Mouse (Mus musculus) gastrocnemius, adult 8-10 months (tissue): ENCODE results near the gene Gm27021. TPM values are rescaled to one million over a fixed set of nuclear protein-coding genes. Genes with fewer than 3 reads are reported as not detected.

ENCODE experiments used
- DNase-seq, 2 experiments: peaks; one replicate each; pipeline ENCODE4 v3.0.0; 2022; ENCODE audit warnings: low spot score in 2 of 2
- total RNA-seq, 4 experiments: library from RNA; stranded (reverse); gene quantifications; 2 replicates each; pipeline ENCODE4 v1.2.4; 2022

Gene Gm27021
- total RNA-seq, 4 experiments from 2014 or later, result not detected

GRCm38 (mm10) chr8:120644663-120645062, 23.2 kb downstream of the Gm27021 start:
- DNase-seq, result no peak

DNA sequence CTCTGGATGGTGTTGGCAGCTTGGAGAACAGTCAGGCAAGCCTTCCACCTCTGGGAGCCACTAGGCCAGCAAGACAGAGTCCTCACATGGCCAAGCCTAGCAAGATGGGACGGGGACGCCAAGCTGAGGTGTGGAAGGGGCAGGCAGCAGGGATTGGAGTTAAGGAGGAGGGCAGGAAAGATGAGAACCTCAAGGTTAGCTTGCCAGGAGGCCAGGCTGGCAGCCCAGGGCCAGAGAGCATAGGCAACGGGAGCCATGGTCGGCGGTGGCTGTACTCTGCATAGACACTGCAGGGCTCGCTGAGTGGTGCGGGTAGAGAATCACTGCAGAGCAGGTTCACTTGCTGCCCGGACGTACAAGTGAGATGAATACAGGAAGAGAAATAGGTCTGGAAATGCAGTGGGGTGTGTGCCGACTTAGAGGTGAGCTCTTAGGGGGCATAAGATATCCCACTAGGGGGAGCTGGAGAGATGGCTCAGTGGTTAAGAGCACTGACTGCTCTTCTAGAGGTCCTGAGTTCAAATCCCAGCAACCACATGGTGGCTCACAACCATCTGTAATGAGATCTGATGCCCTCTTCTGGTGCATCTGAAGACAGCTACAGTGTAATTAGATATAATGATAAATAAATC, 25.7 kb downstream of the Gm27021 start:
- DNase-seq, result peak in 1 of 2 experiments; percentile 54

GRCm38 (mm10) chr8:120641245-120641644, 26.6 kb downstream of the Gm27021 start:
- DNase-seq, result no peak

DNA sequence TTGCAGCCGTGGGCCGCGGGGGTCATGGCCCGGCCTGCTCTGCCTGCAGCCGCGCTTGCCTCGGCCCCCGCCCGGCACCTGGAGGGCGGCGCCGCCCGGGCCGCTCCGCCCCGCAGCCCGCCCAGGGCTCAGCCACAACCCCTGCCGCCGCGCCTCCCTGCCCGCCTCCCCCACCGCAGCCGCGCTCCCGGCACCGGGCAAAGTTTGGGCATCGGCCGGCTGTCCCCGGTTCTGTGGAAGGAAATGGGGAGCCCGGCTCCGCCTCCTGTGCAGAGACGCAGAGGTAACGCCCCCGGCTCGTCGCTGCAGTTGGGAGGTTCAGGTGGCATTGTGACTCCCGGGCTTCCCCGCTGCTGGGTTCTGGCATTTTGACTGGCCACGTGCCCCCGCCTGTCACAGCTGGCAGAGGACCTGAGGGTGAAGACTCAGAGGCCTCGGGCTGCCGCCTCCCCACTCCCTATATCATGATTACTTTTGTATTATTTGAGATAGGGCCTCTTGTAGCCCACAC, 33.5 kb downstream of the Gm27021 start:
- DNase-seq, result peak; percentile 39 to 49

DNA sequence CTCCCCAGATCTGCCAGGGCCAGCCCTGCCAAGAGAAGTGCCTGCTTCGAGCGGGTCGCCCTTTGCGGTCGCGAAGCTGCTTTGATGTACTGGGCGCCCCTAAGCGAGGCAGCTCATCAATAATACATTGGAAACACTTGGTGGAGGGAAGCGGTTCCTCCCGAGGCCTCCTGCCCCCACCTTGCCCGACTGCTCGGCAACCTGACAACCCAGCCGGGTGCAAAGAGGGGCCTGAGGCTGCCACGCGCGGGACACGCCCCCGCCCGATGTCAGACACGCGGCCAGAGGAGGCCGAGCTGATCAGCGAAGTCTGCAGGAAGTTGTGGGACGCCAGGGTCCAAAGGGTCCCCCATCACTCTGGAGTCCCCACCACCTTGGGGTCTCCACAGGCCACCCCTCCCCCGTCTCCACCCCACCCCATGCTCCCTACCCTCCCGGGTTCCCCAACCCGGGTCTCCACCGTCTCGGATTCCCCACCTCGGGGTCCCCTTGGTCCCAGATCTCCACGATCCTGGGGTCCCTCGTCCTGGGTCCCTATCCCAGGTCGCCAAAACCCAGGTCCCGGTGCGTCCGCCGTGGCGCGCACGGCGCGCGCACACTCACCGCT, 34.1 kb downstream of the Gm27021 start:
- no peak for DNase-seq

- no peak for DNase-seq
These were observed 34.8 kb downstream of the Gm27021 start for GRCm38 (mm10) chr8:120632969-120633664.

GRCm38 (mm10) chr8:120631441-120632375, 36.2 kb downstream of the Gm27021 start:
- DNase-seq, result no peak

- no peak for DNase-seq
These were observed 37.0 kb downstream of the Gm27021 start for GRCm38 (mm10) chr8:120630848-120631247.

DNA sequence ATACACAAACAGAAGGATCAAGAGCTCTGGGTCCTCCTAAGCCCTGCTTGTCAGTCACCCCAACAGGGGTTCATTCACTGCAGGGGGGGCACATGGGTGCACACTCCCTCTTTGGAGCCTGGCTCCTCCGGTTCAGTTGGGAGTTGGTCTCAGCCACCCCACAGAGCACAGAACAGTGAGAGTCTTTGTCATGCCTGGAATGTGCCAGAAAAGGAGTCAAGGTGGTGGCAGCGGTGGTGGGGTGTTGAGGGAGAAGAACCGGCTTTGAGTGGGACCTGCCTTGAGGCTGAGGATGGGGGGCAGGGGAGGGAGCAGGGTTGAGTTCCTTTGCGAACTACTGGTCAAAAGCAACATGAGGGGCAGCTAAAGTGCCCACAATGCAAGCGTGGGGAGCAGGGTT, 37.8 kb downstream of the Gm27021 start:
- no peak for DNase-seq

DNA sequence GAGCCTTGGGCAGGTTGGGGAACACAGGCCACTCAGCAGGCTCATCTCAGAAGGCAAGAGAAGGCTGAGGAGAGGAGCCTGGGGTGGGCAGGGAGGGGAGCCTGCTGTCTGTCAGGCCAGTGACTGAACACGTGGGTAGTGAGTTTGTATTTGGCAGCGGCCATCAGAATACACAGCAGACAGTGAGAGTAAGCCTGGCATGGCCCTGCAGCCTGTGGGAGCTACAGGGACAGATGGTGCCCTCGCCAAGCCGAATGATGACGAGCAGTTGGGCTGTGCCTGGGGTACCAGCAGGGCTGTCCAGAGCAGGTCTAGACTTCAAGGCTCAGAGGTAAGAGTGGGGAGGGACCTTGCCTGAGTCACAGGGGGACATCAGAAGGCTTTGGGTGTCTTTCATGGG, 40.6 kb downstream of the Gm27021 start:
- no peak for DNase-seq

- no peak for DNase-seq
These were observed 41.4 kb downstream of the Gm27021 start for GRCm38 (mm10) chr8:120626461-120626860.

DNA sequence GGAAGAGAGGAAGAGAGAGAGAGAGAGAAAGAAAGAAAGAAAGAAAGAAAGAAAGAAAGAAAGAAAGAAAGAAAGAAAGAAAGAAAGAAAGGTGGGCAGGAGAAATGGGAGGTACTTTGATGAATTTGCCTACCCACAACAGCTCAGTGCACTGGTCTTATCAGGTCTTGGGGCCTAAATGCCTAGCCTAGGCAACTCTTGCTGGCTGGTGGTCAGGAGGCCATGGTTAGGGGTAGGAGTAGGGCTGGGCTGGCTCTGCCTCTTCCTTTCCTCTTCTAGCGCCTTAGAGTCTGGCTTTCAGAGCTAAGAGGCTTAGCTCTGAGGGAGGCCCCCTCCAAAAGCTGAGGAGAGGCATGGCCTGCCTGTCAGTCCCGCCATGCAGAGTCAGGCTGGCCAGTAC, 44.3 kb downstream of the Gm27021 start:
- no peak for DNase-seq

DNA sequence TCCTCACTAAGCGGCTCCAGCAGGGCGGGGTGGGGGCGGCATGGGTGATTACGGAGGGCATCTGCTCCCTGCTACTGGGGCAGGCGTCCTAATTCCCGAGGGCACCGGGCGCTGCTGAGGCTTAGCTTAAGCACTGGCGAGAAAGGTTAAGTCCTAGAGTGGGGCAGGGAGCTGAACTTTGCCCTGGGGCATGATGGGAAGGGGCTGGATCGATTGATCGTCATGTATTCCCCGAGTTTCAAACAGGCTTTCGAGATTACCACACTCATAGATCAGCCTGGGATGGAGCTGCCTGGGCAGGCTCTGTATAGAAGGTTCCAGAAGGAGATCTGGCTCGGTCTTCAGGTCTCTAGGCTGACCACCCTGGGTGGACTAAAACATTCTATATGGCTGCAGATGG, 45.7 kb downstream of the Gm27021 start:
- DNase-seq, result no peak

- no peak for DNase-seq
These were observed 47.4 kb downstream of the Gm27021 start for GRCm38 (mm10) chr8:120620441-120620840.

- DNase-seq, result no peak
These were observed 48.4 kb downstream of the Gm27021 start for GRCm38 (mm10) chr8:120619235-120620180.

DNA sequence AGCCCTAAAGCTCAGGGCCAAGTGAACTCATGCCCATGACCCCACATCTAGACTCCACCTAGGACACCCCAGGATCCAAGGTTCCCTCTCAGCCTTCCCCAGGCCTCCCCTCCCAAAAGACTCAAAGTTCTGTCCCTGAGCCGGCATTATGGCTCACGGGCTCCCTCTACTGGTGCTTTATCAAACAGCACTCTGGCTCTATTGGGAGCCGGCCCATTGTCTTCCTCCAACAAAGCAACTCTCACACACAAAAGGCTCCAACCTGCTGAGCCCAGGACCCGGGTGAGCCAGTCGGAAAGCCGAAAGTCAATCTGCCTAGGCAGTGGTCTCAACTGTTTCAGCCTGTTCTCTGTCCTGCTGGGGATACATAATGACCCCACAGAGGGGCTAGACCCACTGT, 49.8 kb downstream of the Gm27021 start:
- peak; percentile 34 to 36 for DNase-seq

DNA sequence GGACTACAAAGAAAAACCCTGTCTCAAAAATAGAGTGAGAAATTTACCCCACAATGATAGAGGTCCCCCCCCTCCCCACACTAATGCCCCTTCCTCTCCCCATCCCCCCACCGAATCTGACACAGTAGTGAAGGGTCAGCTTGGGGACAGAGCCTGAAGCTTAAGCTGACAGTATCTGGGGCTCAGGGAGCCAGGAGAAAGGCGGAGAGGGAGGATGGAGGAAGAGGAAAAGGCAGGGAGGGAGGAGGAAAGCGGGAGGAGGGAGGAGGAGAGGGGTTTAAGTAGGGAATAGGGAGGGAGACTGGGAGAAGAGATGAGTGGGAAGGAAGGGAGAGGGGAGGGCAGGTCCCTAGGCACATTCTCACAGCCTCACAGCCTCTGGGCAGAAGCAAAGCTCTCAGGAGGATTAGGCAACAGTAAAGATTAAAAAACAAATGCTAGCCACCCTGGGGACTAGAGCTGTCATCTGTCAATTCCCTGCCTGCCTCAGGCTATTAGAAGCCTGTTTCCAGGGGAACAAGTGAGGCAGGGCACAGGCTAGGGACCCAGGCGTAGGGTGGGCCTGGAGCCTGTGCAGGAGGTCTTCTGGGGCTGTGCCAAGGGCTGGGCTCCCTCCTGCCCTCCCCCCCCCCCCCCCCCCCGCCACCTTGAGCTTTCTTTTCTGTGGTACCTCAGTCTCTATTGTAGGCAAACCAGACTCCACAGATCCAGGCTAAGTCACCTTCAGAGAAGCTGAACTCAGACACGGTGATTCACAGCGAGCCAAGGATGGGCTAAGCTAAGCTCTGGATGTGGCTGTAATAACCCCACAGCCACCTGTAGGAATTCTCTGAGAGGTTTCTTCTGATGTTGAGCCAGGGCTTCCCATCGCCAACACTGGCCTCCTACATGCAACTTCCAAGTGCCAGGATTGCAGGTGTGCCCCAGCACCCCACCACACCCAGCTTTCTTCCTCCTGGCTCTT, 50.9 kb downstream of the Gm27021 start:
- DNase-seq, result no peak

DNA sequence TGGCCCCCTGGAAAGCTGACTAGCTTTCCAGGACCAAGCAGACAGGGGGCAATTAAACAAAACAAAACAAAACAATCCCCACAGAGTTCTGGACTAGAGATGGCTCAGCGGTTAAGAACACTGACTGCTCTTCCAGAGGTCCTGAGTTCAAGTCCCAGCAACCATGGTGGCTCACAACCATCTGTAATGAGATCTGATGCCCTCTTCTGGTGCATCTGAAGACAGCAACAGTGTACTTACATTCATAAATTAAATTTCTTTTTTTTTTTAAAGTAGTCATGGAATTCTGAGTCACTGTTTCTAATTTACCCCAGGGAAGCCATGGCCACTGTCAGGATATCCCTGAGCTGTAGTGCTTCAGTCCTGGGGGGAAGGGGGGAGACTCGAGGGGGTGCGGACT, 53.4 kb downstream of the Gm27021 start:
- no peak for DNase-seq

- DNase-seq, result no peak
These were observed 57.1 kb downstream of the Gm27021 start for GRCm38 (mm10) chr8:120610824-120611223.
